Mouse (Mus musculus): ENCODE results near the gene Clec16a. TPM values are rescaled to one million over a fixed set of nuclear protein-coding genes. Genes with fewer than 3 reads are reported as not detected.

The Clec16a gene
- polyA plus RNA-seq, 1 experiment from 2014 or later = 32.1 TPM

- H3K36me3 ChIP-seq (replicated peaks; ENCODE audit: control insufficient read depth, insufficient read depth, low read depth, low read length) = no peaks in the 10 kb centered on the region
- H3K4me1 ChIP-seq (ENCODE audit: control insufficient read depth, insufficient read depth, low read length) = peaks cover 3% of the 10 kb centered on the region; the same call in 1 of the 2 replicates
- no peak overlapping the region for H3K4me3 ChIP-seq (ENCODE audit: low read depth, low read length)
- no peaks in the 10 kb centered on the region for H3K9me3 ChIP-seq (replicated peaks; ENCODE audit: control insufficient read depth, low read length)
- H3K9ac ChIP-seq (replicated peaks; ENCODE audit: low read length) = no peak overlapping the region
- no peak overlapping the region for H3K27ac ChIP-seq (replicated peaks; ENCODE audit: low read depth, low read length)
- DNase-seq (ENCODE audit: low spot score) (no peak), ATAC-seq (replicated peaks; ENCODE audit: insufficient number of reproducible peaks, low FRiP score, low TSS enrichment, low read depth) (no peak)
- H3K27me3 ChIP-seq (ENCODE audit: control insufficient read depth, insufficient read depth, low read length) = no peaks in the 10 kb centered on the region
- 49% methylated on average over 2 of the region's 2 CpGs for WGBS
- H3K4me2 ChIP-seq (ENCODE audit: low read depth, low read length) = no peak overlapping the region
Measured at GRCm38 (mm10) chr16:10713041-10713440, 167.9 kb downstream of the Clec16a start.

- WGBS = 61% methylated on average over 7 of the region's 7 CpGs
- DNase-seq (ENCODE audit: low spot score) (no peak), ATAC-seq (replicated peaks; ENCODE audit: insufficient number of reproducible peaks, low FRiP score, low TSS enrichment, low read depth) (no peak)
- no peak overlapping the region for H3K4me2 ChIP-seq (ENCODE audit: low read depth, low read length)
- no peaks in the 10 kb centered on the region for H3K9me3 ChIP-seq (replicated peaks; ENCODE audit: control insufficient read depth, low read length)
- H3K4me3 ChIP-seq (ENCODE audit: low read depth, low read length) = no peak overlapping the region
- no peaks in the 10 kb centered on the region for H3K36me3 ChIP-seq (replicated peaks; ENCODE audit: control insufficient read depth, insufficient read depth, low read depth, low read length)
- no peak overlapping the region for H3K27ac ChIP-seq (replicated peaks; ENCODE audit: low read depth, low read length)
- no peak overlapping the region for H3K9ac ChIP-seq (replicated peaks; ENCODE audit: low read length)
- H3K27me3 ChIP-seq (ENCODE audit: control insufficient read depth, insufficient read depth, low read length) = no peaks in the 10 kb centered on the region
- H3K4me1 ChIP-seq (ENCODE audit: control insufficient read depth, insufficient read depth, low read length) = peaks cover 3% of the 10 kb centered on the region; the same call in 1 of the 2 replicates
Measured at GRCm38 (mm10) chr16:10713441-10714239, 168.5 kb downstream of the Clec16a start.

GRCm38 (mm10) chr16:10715211-10715610 lies 170.1 kb downstream of the Clec16a start:
- Histone ChIP-seq H3K9me3 (replicated peaks; ENCODE audit: control insufficient read depth, low read length) (no peaks in the 10 kb centered on the region), H3K4me1 (ENCODE audit: control insufficient read depth, insufficient read depth, low read length) (peaks cover 3% of the 10 kb centered on the region; the same call in 1 of the 2 replicates), H3K4me2 (ENCODE audit: low read depth, low read length) (no peak overlapping the region), H3K9ac (replicated peaks; ENCODE audit: low read length) (no peak overlapping the region), H3K36me3 (replicated peaks; ENCODE audit: control insufficient read depth, insufficient read depth, low read depth, low read length) (no peaks in the 10 kb centered on the region), H3K27ac (replicated peaks; ENCODE audit: low read depth, low read length) (no peak overlapping the region), H3K27me3 (ENCODE audit: control insufficient read depth, insufficient read depth, low read length) (no peaks in the 10 kb centered on the region), H3K4me3 (ENCODE audit: low read depth, low read length) (no peak overlapping the region)
- DNase-seq (ENCODE audit: low spot score) (no peak), ATAC-seq (replicated peaks; ENCODE audit: insufficient number of reproducible peaks, low FRiP score, low TSS enrichment, low read depth) (no peak)
- WGBS = 84% methylated on average over 5 of the region's 5 CpGs

- no peak for DNase-seq (ENCODE audit: low spot score)
- Histone ChIP-seq H3K27me3 (ENCODE audit: control insufficient read depth, insufficient read depth, low read length) (no peaks in the 10 kb centered on the region), H3K36me3 (replicated peaks; ENCODE audit: control insufficient read depth, insufficient read depth, low read depth, low read length) (no peaks in the 10 kb centered on the region), H3K9ac (replicated peaks; ENCODE audit: low read length) (no peak overlapping the region), H3K4me1 (ENCODE audit: control insufficient read depth, insufficient read depth, low read length) (peaks cover 3% of the 10 kb centered on the region; the same call in 1 of the 2 replicates), H3K4me2 (ENCODE audit: low read depth, low read length) (no peak overlapping the region), H3K4me3 (ENCODE audit: low read depth, low read length) (no peak overlapping the region), H3K9me3 (replicated peaks; ENCODE audit: control insufficient read depth, low read length) (no peaks in the 10 kb centered on the region), H3K27ac (replicated peaks; ENCODE audit: low read depth, low read length) (no peak overlapping the region)
- ATAC-seq (replicated peaks; ENCODE audit: insufficient number of reproducible peaks, low FRiP score, low TSS enrichment, low read depth) = no peak
- 80% methylated on average over 2 of the region's 2 CpGs for WGBS
Measured at GRCm38 (mm10) chr16:10715632-10716031, 170.5 kb downstream of the Clec16a start.

- Histone ChIP-seq H3K4me2 (ENCODE audit: low read depth, low read length) (no peak overlapping the region), H3K4me3 (ENCODE audit: low read depth, low read length) (no peak overlapping the region), H3K4me1 (ENCODE audit: control insufficient read depth, insufficient read depth, low read length) (peaks cover 3% of the 10 kb centered on the region; the same call in 1 of the 2 replicates), H3K9ac (replicated peaks; ENCODE audit: low read length) (no peak overlapping the region), H3K9me3 (replicated peaks; ENCODE audit: control insufficient read depth, low read length) (no peaks in the 10 kb centered on the region), H3K27me3 (ENCODE audit: control insufficient read depth, insufficient read depth, low read length) (no peaks in the 10 kb centered on the region), H3K36me3 (replicated peaks; ENCODE audit: control insufficient read depth, insufficient read depth, low read depth, low read length) (no peaks in the 10 kb centered on the region), H3K27ac (replicated peaks; ENCODE audit: low read depth, low read length) (no peak overlapping the region)
- 89% methylated on average over 2 of the region's 2 CpGs for WGBS
- DNase-seq (ENCODE audit: low spot score) = no peak
- ATAC-seq (replicated peaks; ENCODE audit: insufficient number of reproducible peaks, low FRiP score, low TSS enrichment, low read depth) = no peak
Measured at GRCm38 (mm10) chr16:10716696-10717095, 171.6 kb downstream of the Clec16a start.

GRCm38 (mm10) chr16:10719971-10720370 lies 174.8 kb downstream of the Clec16a start:
- H3K27me3 ChIP-seq (ENCODE audit: control insufficient read depth, insufficient read depth, low read length) = no peaks in the 10 kb centered on the region
- DNase-seq (ENCODE audit: low spot score) = no peak
- no peak for ATAC-seq (replicated peaks; ENCODE audit: insufficient number of reproducible peaks, low FRiP score, low TSS enrichment, low read depth)
- no peaks in the 10 kb centered on the region for H3K4me1 ChIP-seq (ENCODE audit: control insufficient read depth, insufficient read depth, low read length)
- no peaks in the 10 kb centered on the region for H3K36me3 ChIP-seq (replicated peaks; ENCODE audit: control insufficient read depth, insufficient read depth, low read depth, low read length)
- no peak overlapping the region for H3K9ac ChIP-seq (replicated peaks; ENCODE audit: low read length)
- H3K9me3 ChIP-seq (replicated peaks; ENCODE audit: control insufficient read depth, low read length) = no peaks in the 10 kb centered on the region
- no peak overlapping the region for H3K4me3 ChIP-seq (ENCODE audit: low read depth, low read length)
- WGBS = 77% methylated on average over 6 of the region's 6 CpGs
- H3K27ac ChIP-seq (replicated peaks; ENCODE audit: low read depth, low read length) = no peak overlapping the region; the same call in 1 of the 2 replicates
- no peak overlapping the region for H3K4me2 ChIP-seq (ENCODE audit: low read depth, low read length)

- Histone ChIP-seq H3K9ac (replicated peaks; ENCODE audit: low read length) (no peak overlapping the region), H3K4me2 (ENCODE audit: low read depth, low read length) (no peak overlapping the region), H3K4me3 (ENCODE audit: low read depth, low read length) (no peak overlapping the region), H3K36me3 (replicated peaks; ENCODE audit: control insufficient read depth, insufficient read depth, low read depth, low read length) (no peaks in the 10 kb centered on the region), H3K4me1 (ENCODE audit: control insufficient read depth, insufficient read depth, low read length) (no peaks in the 10 kb centered on the region), H3K27me3 (ENCODE audit: control insufficient read depth, insufficient read depth, low read length) (no peaks in the 10 kb centered on the region), H3K9me3 (replicated peaks; ENCODE audit: control insufficient read depth, low read length) (no peaks in the 10 kb centered on the region), H3K27ac (replicated peaks; ENCODE audit: low read depth, low read length) (no peak overlapping the region)
- ATAC-seq (replicated peaks; ENCODE audit: insufficient number of reproducible peaks, low FRiP score, low TSS enrichment, low read depth) (no peak), DNase-seq (ENCODE audit: low spot score) (no peak)
- 57% methylated on average over 1 of the region's 1 CpGs for WGBS
Measured at GRCm38 (mm10) chr16:10722882-10723544, 177.9 kb downstream of the Clec16a start.
